Mouse (Mus musculus): ENCODE measurements at regions not wholly inside any gene's neighbourhood (a gene's known extent, or its start where the extent isn't known, plus 50 kb on each side); places are given as distances from the start of the nearest gene placed in this dataset.
A peak's percentile ranks its signal among the peaks of the same experiment; 100 is the strongest.

- DNase-seq (ENCODE audit: low spot score): peak; percentile 5
Observed at GRCm38 (mm10) chr13:78717686-78718431, 518.3 kb upstream of the Nr2f1 start.

DNA sequence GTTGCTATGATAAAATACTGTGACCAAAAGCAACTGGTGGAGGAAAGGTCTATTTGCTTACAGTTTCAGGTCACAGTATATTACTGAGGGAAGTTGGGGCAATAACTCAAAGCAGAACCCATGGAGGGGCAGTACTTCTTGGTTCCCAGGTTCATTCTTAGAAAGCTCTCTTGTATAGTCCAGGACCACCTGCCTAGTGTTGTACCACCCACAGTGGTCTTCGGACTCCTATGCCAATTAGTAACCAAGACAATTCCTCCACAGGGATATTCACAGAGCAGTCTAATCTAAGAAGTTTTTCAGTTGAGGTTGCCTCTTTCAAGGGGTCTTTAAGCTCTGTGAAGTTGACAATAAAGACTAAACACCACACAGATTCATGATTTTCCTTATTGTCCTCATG lies 517.6 kb upstream of the Nr2f1 start:
- DNase-seq (ENCODE audit: low spot score): peak; percentile 36

- DNase-seq (ENCODE audit: low spot score): no peak
Observed at GRCm38 (mm10) chr13:78704693-78705092, 505.1 kb upstream of the Nr2f1 start.

GRCm38 (mm10) chr13:78697814-78698519 lies 498.4 kb upstream of the Nr2f1 start:
- no peak for DNase-seq (ENCODE audit: low spot score)

DNA sequence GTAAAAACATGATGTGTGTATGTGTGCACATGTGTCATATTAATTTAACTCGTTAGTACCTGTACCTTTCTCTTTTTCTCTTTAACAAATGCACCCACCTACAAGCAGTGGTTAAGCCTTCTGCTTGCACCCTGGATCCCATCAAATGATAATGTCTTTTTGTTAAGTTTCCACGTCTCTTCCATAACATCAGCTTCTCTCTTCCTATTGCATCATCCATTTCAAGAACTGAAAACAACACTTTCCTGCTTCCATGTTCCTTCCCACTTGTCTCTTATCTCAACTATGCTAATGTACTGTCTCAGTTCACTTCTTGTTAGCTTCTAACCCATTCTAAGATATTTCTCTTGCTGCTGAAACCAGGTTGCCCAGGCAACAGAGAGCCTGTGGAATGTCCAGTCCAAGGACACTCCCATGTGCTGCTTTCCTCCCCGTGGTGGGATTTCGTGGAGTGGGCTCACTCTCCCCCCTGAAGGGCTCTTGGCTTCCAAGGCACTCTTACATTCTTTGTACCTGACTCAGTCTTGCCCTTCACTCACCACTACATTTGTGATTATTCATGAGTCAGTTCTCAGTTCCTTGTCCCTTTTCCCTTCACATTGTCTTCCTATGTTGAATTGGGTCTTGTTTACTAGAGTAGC lies 479.8 kb upstream of the Nr2f1 start:
- DNase-seq (ENCODE audit: low spot score): peak; percentile 41

DNA sequence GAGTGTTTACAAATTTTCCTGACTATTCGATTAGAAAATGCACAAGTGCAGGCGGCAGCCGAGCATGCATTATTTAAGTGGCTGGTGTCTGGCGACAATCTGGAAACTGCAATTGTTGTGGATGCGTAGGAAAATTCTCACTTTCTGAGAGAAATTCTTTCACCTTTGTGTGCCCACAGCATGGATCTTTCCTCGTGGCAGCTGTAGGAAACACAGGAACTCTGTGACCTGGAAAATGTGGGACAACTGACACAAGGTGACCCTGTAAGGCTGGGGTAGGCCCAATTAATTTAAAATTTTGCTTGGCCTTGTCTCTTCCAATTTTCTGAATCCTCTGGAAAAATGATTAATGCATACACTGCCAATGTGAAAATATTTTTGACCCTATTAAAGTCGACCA lies 478.7 kb upstream of the Nr2f1 start:
- DNase-seq (ENCODE audit: low spot score): peak; percentile 90

DNA sequence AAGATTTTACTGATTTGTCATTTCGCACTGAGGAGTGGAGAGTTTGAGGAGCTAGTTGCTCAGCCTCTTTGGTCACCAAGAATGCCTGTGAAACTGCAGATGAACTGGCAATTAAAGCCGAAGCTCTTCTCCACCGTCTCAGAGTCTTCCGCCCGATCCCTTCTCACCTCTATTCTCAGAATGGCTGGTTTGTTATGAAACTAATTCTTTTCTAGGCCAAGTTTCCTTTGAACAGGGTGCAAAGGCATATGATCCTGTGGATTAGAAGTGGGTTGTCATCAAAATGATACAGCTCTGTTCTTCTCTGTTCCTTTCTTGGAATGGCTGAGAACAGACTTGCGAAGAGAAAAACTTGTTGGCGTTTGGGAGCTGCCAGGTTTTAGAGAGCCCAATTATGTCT lies 458.7 kb upstream of the Nr2f1 start:
- no peak for DNase-seq (ENCODE audit: low spot score)

- no peak for DNase-seq (ENCODE audit: low spot score)
Observed at GRCm38 (mm10) chr13:78656766-78657165, 457.2 kb upstream of the Nr2f1 start.

DNA sequence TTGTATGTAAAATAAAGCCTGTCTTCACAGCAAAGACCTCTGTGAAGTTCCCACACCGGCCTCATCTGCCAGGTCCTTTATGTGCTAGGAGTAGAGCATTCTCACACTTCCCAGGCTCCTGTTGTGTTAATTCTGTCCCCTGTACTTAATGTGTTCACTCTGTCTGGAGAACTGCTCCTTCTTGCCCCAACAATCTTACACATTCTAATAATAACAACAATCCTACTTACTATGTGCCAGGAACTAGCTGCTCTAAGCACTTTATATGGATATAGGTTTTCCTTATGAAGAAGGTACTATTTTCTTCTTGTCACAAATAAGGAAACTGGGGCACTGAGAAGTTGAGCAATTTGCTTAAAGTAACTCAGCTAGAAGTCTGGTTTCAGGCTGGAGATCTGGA lies 456.6 kb upstream of the Nr2f1 start:
- no peak for DNase-seq (ENCODE audit: low spot score)

GRCm38 (mm10) chr13:78650824-78651223 lies 451.3 kb upstream of the Nr2f1 start:
- no peak for DNase-seq (ENCODE audit: low spot score)

- peak; percentile 31 for DNase-seq (ENCODE audit: low spot score)
Observed at GRCm38 (mm10) chr13:78644556-78644955, 445.0 kb upstream of the Nr2f1 start.

DNA sequence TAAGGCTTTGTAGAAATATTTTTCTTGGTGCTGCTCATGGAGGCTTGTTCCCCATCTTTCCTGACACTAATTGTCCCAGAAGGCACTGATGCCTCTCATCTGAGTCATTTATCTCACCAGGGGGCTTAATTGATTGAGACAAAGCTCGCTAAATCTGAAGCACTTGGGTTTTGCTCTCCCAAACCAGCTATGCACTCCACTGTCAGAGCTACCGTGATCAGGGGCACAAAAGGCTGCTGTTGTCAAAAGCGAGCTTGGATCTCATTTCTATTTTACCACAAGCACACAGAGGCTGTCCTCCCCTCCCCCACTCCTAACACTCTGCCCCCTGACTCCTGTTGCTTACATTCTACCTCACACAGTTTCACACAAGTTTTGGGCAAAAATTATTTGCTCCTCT lies 443.5 kb upstream of the Nr2f1 start:
- DNase-seq (ENCODE audit: low spot score): peak; percentile 95

DNA sequence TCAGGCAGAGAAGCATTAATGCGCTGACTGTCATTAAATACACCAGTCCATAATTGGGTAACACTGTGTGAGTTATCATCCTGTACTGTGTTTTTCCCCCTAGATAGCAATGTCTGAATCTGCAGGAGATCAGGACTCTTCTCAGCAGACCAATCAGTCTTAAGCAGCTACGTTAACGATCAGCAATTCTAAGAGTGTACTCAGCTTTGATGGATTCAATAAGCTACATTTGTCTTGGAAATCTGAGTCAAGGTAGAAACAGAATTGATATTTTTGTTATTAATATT lies 442.8 kb upstream of the Nr2f1 start:
- DNase-seq (ENCODE audit: low spot score): peak; percentile 69

DNA sequence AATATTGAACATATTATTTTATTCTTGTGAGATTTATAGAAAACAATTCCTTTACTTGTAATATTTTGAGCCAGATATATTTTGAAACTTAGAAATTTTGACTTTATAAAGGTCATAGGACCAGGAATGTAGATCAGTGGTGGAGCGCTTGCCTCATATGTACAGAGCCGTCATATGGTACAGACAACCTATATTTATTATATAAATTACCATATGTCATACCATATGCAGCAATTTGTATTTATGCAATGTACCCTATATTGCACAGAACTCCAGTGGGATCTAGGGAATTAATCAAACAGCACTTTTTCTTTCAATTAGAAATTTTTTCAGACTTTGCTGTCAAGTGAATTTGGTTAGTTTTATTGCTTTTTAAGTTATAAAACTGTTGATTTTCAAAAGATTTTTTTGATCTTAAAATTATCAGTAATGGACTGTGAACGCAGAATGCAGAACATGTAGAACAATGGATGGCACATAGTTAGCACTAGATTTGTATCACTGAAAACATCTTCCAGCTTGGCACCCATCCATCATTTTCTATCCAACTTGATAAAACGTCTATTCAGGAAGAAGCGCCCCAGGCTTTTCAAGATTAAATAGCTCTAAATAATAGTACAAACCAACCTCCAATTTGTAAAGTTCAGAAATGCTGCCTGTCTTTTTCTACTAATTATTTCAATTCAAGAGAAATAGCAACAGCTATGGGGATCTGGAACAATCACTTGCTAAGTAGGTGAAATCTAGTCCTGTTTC lies 442.3 kb upstream of the Nr2f1 start:
- no peak for DNase-seq (ENCODE audit: low spot score)

- no peak for DNase-seq (ENCODE audit: low spot score)
Observed at GRCm38 (mm10) chr13:78640340-78640739, 440.8 kb upstream of the Nr2f1 start.

- no peak for DNase-seq (ENCODE audit: low spot score)
Observed at GRCm38 (mm10) chr13:78638462-78638861, 438.9 kb upstream of the Nr2f1 start.

- no peak for DNase-seq (ENCODE audit: low spot score)
Observed at GRCm38 (mm10) chr13:78631609-78632008, 432.1 kb upstream of the Nr2f1 start.

- peak; percentile 66 for DNase-seq (ENCODE audit: low spot score)
Observed at GRCm38 (mm10) chr13:78629041-78629727, 429.6 kb upstream of the Nr2f1 start.

DNA sequence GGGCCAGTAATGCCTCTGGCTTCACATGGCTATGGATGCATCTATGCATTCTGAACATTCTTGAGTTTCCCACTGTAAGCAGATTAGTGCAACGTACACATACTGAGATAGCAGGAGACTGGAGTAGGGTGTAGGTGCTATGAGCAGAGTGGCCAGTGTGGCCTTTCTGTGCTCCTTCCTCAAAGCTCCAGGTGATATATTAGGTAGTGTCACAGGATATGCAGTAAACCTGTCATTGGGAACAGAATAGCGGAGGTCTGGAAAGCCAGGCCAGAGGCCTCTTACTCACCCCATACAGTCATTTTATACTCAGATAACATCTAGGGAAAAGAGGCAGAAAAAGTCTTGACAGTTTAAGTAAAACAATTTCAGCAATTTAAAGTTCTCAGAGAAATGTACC lies 424.1 kb upstream of the Nr2f1 start:
- no peak for DNase-seq (ENCODE audit: low spot score)

- no peak for DNase-seq (ENCODE audit: low spot score)
Observed at GRCm38 (mm10) chr13:78602861-78603211, 403.3 kb upstream of the Nr2f1 start.

DNA sequence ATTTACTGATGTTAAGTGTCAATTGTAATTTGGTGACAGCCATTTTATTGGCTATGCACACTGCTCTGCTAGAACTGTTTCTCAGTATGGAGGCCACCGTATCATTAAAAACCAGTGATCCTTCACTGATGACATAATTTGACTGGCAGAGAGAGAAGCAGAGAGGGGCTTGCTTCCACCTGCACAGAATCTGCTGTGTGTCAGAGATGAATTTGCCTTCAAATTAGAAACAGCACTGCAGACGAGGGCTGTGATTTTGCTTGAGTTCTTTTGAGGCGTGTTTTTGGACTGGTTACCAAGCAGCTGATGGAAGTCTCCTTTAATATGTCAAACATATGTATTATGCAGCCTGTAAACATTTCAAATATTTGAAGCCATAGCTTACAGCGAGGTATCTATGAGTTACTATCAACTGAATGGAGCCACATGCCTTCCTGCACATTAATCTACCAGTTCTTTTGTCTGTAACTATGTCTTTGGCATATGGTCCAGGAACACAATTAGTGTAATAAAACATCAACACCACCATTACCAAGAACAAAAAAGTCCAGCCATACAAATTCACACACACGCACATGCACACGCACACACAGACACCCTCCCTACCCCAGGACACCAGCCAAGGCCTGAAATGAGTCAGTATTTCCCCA lies 402.8 kb upstream of the Nr2f1 start:
- peak; percentile 74 for DNase-seq (ENCODE audit: low spot score)
